Mouse (Mus musculus) cerebellum, adult (tissue): Measurements from ENCODE around the gene Ctxn1.

Source experiments
- ATAC-seq: cut with Nextera tagmentation; 2 replicates; pipeline ENCODE4 v1.9.2; 2017; ENCODE audit warnings: mild to moderate bottlenecking, moderate library complexity, mixed read lengths; ENCODE audit not compliant: insufficient number of reproducible peaks, low FRiP score, low TSS enrichment

Ctxn1 gene

DNA sequence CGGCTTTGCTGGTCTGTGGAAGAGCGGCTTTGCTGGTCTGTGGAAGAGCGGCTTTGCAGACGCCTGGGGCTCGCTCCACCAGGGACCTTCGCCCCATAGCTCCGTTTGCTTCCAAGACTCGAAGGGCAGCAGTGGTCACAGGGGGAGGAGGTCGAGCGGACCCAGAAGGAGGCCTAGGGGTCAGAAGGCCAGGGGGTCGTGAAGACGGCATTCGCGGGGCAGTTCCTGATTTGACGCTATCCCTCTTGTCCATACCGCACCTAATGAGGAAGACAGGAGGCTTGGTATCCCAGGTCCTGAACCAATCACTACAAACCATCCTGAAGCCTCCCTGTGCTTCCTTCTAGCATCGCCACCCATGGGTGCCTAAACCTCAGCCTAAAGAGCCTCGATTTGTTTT is 42.8 kb downstream of the Ctxn1 start:
- ATAC-seq: 0 out of 2 replicates have a peak, but pooled peaks have one; percentile 10

DNA sequence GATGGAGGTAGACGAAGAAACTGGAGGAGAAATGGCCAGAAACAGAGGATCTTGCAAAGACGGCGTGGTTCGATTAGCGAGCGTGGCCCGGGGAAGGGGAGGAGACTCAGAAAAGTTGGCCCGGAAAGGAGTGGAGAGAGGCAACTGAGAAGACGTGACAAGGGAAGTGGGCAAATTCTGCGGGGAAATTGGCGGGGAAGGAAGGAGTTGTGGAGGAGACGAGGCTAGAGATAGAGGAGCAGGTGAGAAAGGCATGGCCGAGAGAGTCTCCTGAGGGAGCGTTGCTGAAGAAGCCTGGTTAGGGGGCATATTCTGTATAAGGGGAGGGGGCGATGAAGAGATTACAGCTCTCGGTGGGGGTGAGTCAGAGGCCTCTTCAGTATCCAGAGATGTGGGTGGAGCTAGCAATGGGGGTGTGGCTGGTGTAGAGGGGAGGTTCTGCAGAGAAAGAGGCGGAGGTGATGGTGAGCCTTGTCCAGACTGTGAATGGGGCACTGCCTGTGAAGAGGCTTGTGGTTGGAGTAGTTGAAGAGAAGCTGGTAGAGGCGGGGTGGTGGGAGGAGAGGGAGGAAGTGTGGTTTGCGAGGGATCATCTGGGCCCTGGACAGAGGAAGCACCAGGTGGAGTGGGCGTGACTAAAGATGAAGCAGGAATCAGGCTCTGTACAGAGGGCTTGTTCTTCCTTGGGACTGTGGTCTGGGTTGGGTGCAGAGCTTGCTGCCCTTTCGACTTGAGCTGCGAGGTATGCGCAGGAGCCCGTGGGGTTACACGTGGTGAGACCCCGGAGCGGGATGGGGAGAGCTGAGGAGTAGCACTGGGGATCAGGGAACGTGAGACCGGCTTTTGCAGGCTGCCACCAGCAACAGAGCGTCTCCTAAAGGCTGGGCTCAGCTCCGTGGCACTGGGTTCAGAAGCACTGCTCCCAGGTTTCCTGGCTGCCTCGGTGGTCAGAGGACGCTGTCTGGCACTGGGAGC is 44.8 kb downstream of the Ctxn1 start:
- no peak for ATAC-seq

DNA sequence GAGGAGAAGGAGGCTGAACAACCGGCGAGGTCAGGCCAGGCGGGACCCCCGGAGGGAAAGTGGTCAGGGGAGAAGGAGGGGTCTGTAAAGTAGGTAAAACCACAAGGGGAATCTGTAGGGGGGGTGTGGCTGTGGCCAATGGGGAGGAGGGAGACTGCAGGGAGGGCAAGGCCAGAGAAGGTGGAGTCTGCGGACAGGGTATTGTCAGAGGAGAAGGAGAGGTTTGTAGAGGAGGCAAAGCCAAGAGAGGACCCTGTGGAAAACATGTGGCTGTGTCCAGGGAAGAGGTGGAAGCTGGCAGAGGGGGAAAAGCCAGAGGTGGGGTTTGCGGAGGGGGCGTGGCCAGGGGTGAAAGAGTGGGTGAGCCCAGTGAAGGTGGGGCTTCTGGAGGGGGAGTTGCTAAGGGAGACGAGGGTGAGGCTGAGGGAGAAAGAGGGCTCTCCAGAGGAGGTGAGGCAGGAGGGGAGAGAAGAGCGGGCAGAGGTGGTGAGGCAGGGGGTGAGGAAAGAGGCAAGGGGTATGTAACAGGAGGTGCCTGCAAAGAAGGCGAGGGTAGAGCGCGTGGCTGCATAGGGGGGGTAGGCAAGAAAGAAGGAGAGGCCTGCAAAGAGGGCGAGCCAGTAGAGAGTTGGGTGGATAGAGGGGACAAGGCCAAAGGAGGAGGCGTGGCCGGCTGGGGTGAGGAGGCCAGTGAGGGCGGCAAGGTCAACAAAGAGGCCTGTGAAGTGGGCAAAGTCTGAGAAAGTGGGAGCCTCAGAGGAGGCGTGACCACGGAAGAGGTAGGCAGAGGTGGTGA is 45.7 kb downstream of the Ctxn1 start:
- no peak for ATAC-seq

- no peak for ATAC-seq
These were observed 46.3 kb downstream of the Ctxn1 start for GRCm38 (mm10) chr8:4212809-4213209.

GRCm38 (mm10) chr8:4211097-4211496 is 48.0 kb downstream of the Ctxn1 start:
- ATAC-seq: no peak
